Mouse (Mus musculus) olfactory bulb, adult 2 months (tissue): ENCODE data around the gene Fbxw17. TPM values are rescaled to one million over a fixed set of nuclear protein-coding genes. Genes with fewer than 3 reads are reported as not detected.
"Not testable (repeated sequence)": the region's sequence is repeated elsewhere in the genome, so short reads cannot be mapped to it uniquely, and the experiment has no call there.

Experiments
- H3K27ac ChIP-seq: fragments of 200-500 bp; 2 replicates; pipeline ENCODE4 v1.5.1; 2012; ENCODE audit warnings: low read depth, low read length; ENCODE audit not compliant: insufficient read depth
- H3K4me1 ChIP-seq: fragments of 200-500 bp; 2 replicates; pipeline ENCODE4 v1.6.1; 2012; ENCODE audit warnings: low read length; ENCODE audit not compliant: control insufficient read depth, insufficient read depth
- H3K4me3 ChIP-seq: fragments of 200-500 bp; 2 replicates; pipeline ENCODE4 v1.5.1; 2012; ENCODE audit warnings: mild to moderate bottlenecking, low read depth, low read length, moderate library complexity; ENCODE audit not compliant: insufficient read depth
- CTCF ChIP-seq: fragments of 200-500 bp; IDR thresholded peaks from 2 replicates; pipeline ENCODE4 v1.5.1; 2012; ENCODE audit warnings: low read depth, mild to moderate bottlenecking, low read length, moderate library complexity; ENCODE audit not compliant: insufficient read depth
- POLR2A ChIP-seq: fragments of 200-500 bp; IDR thresholded peaks from 2 replicates; pipeline ENCODE4 v1.6.1; 2012; ENCODE audit warnings: mild to moderate bottlenecking, low read depth, low read length, moderate library complexity; ENCODE audit not compliant: insufficient read depth
- WGBS: fragments of 180-500 bp; shearing (Covaris S2); methylation state at CpG from one replicate; pipeline ENCODE4 v1.1.7; 2018; 5-methylcytosine and 5-hydroxymethylcytosine counted together
- polyA plus RNA-seq: library from polyadenylated mRNA; stranded (reverse); fragments of >200 nt; gene quantifications from 2 replicates; pipeline ENCODE4 v1.2.4, GENCODE M21; 2012; ENCODE audit warnings: low replicate concordance; ENCODE audit not compliant: missing spikeins, insufficient read depth, insufficient read length

The Fbxw17 gene
- polyA plus RNA-seq, 1 experiment = not detected

GRCm38 (mm10) chr13:50453426-50453825, 35.8 kb downstream of the Fbxw17 start:
- TF ChIP-seq POLR2A (no peak), CTCF (no peak)
- Histone ChIP-seq H3K4me3 (no peak overlapping the region), H3K4me1 (no peaks in the 10 kb centered on the region), H3K27ac (no peak overlapping the region)
- 39% methylated on average over 4 of the region's 4 CpGs for WGBS

- WGBS = 65% methylated on average over 2 of the region's 2 CpGs
- not testable (repeated sequence) for H3K27ac ChIP-seq, H3K4me1 ChIP-seq, H3K4me3 ChIP-seq
These were observed 42.8 kb downstream of the Fbxw17 start for GRCm38 (mm10) chr13:50460433-50460832.

- 42% methylated on average over 27 of the region's 27 CpGs for WGBS
- no peaks in the 10 kb centered on the region for H3K4me1 ChIP-seq
- H3K4me3 ChIP-seq = peak overlapping the region; percentile 30
- H3K27ac ChIP-seq = no peak overlapping the region
- TF ChIP-seq CTCF = no peak
- no peak for TF ChIP-seq POLR2A
These were observed 47.2 kb downstream of the Fbxw17 start for GRCm38 (mm10) chr13:50464621-50465562.

GRCm38 (mm10) chr13:50467007-50467406, 49.3 kb downstream of the Fbxw17 start, which contains the start of gene Nutm2:
Nutm2 (plus strand) TSS chr13:50467307.
- 81% methylated on average over 4 of the region's 4 CpGs for WGBS
- no peak within 1 kb of the TSS for H3K27ac ChIP-seq
- no peak for TF ChIP-seq POLR2A
- no peak for TF ChIP-seq CTCF
- H3K4me3 ChIP-seq = no peak within 1 kb of the TSS
- no peaks in the 10 kb centered on the region for H3K4me1 ChIP-seq

Other genes with a start within 250 kb of the Fbxw17 start
- not detected in 2 replicates for gene Gm906, start 167.6 kb upstream of the Fbxw17 start, polyA plus RNA-seq
- not detected in 2 replicates for gene Gm47429, start 26.0 kb downstream of the Fbxw17 start, polyA plus RNA-seq
- gene Nutm2, start 49.4 kb downstream of the Fbxw17 start, polyA plus RNA-seq = not detected in 2 replicates
- not detected in 2 replicates for gene Gm904, start 225.4 kb downstream of the Fbxw17 start, polyA plus RNA-seq